Mouse (Mus musculus) embryonic facial prominence, embryonic 14.5 days (tissue): ENCODE data around the gene Pcnx2. TPM values are rescaled to one million over a fixed set of nuclear protein-coding genes. Genes with fewer than 3 reads are reported as not detected.

Experiments
- ATAC-seq: fragments of 200-750 bp; cut with Nextera tagmentation; 2 replicates; pipeline ENCODE4 v1.8.0; 2017; ENCODE audit warnings: low read depth, moderate number of reproducible peaks, moderate TSS enrichment
- DNase-seq: peaks from one replicate; pipeline ENCODE4 v3.0.0-alpha.2; 2015; ENCODE audit warnings: low spot score
- H3K27ac ChIP-seq: fragments of 300-500 bp; sonication (generic); replicated peaks from 2 replicates; pipeline ENCODE4 v1.5.1; 2014; ENCODE audit warnings: low read depth, mild to moderate bottlenecking, low read length, moderate library complexity
- H3K27me3 ChIP-seq: fragments of 300-500 bp; sonication (generic); replicated peaks from 2 replicates; pipeline ENCODE4 v1.6.1; 2014; ENCODE audit warnings: low read length; ENCODE audit not compliant: control insufficient read depth, insufficient read depth
- H3K36me3 ChIP-seq: fragments of 300-500 bp; sonication (generic); 2 replicates; pipeline ENCODE4 v1.6.1; 2014; ENCODE audit warnings: low read length, mixed read lengths; ENCODE audit not compliant: control insufficient read depth, insufficient read depth
- H3K4me1 ChIP-seq: fragments of 300-500 bp; sonication (generic); 2 replicates; pipeline ENCODE4 v1.6.1; 2014; ENCODE audit warnings: antibody characterized with exemption, low read length; ENCODE audit not compliant: control insufficient read depth, insufficient read depth
- H3K4me2 ChIP-seq: fragments of 300-500 bp; sonication (generic); 2 replicates; pipeline ENCODE4 v1.6.1; 2014; ENCODE audit warnings: low read depth, mild to moderate bottlenecking, low read length, moderate library complexity, mixed read lengths
- H3K4me3 ChIP-seq: fragments of 300-500 bp; sonication (generic); 2 replicates; pipeline ENCODE4 v1.5.1; 2014; ENCODE audit warnings: low read depth, mild to moderate bottlenecking, low read length
- H3K9ac ChIP-seq: fragments of 300-500 bp; sonication (generic); 2 replicates; pipeline ENCODE4 v1.6.1; 2014; ENCODE audit warnings: low read depth, mild to moderate bottlenecking, low read length, moderate library complexity, mixed read lengths
- H3K9me3 ChIP-seq: fragments of 300-500 bp; sonication (generic); 2 replicates; pipeline ENCODE4 v1.6.1; 2016; ENCODE audit warnings: low read length; ENCODE audit not compliant: control insufficient read depth
- WGBS: fragments of 180-500 bp; shearing (Covaris S2); extraction: QIAGEN DNeasy Blood & Tissue Kit; methylation state at CpG from one replicate; pipeline ENCODE4 v1.1.7; 2014; 5-methylcytosine and 5-hydroxymethylcytosine counted together
- polyA plus RNA-seq: library from polyadenylated mRNA; unstranded; fragments of >200 nt; fragmentation: Nextera tagmentation; extraction: Ambion mirVana; gene quantifications from 2 replicates; pipeline ENCODE4 v1.2.1, GENCODE M21; 2014

Gene Pcnx2
- polyA plus RNA-seq, 1 experiment from 2014 or later = 0.60 TPM

GRCm38 (mm10) chr8:125723437-125723836 lies 174.7 kb downstream of the Pcnx2 start:
- ATAC-seq = no peak
- Histone ChIP-seq H3K4me3 (no peak overlapping the region), H3K27me3 (no peaks in the 10 kb centered on the region), H3K27ac (no peak overlapping the region), H3K36me3 (no peaks in the 10 kb centered on the region), H3K9me3 (no peaks in the 10 kb centered on the region), H3K4me2 (no peak overlapping the region), H3K4me1 (no peaks in the 10 kb centered on the region; the same call in 1 of the 2 replicates), H3K9ac (no peak overlapping the region)
- DNase-seq = no peak
- WGBS = 88% methylated on average over 6 of the region's 6 CpGs

- WGBS = 85% methylated on average over 7 of the region's 7 CpGs
- no peaks in the 10 kb centered on the region; the same call in 1 of the 2 replicates for H3K4me1 ChIP-seq
- no peak overlapping the region for H3K9ac ChIP-seq
- no peaks in the 10 kb centered on the region for H3K9me3 ChIP-seq
- no peak overlapping the region for H3K4me3 ChIP-seq
- no peak for DNase-seq
- no peaks in the 10 kb centered on the region for H3K27me3 ChIP-seq
- H3K4me2 ChIP-seq = no peak overlapping the region
- H3K36me3 ChIP-seq = no peaks in the 10 kb centered on the region
- ATAC-seq = no peak
- no peak overlapping the region for H3K27ac ChIP-seq
Observed at GRCm38 (mm10) chr8:125722675-125723074, 175.4 kb downstream of the Pcnx2 start.

GRCm38 (mm10) chr8:125718914-125719313 lies 179.2 kb downstream of the Pcnx2 start:
- no peaks in the 10 kb centered on the region for H3K27me3 ChIP-seq
- no peaks in the 10 kb centered on the region for H3K4me1 ChIP-seq
- H3K36me3 ChIP-seq = no peaks in the 10 kb centered on the region
- H3K4me2 ChIP-seq = no peak overlapping the region
- H3K27ac ChIP-seq = no peak overlapping the region
- H3K4me3 ChIP-seq = no peak overlapping the region
- no peak for DNase-seq
- no peaks in the 10 kb centered on the region for H3K9me3 ChIP-seq
- ATAC-seq = no peak
- H3K9ac ChIP-seq = no peak overlapping the region
- WGBS = 69% methylated on average over 4 of the region's 4 CpGs

GRCm38 (mm10) chr8:125716613-125717012 lies 181.5 kb downstream of the Pcnx2 start:
- Histone ChIP-seq H3K36me3 (no peaks in the 10 kb centered on the region), H3K9me3 (no peaks in the 10 kb centered on the region), H3K9ac (no peak overlapping the region), H3K4me2 (no peak overlapping the region), H3K27ac (no peak overlapping the region), H3K4me3 (no peak overlapping the region), H3K4me1 (no peaks in the 10 kb centered on the region), H3K27me3 (no peaks in the 10 kb centered on the region)
- no peak for ATAC-seq
- WGBS = 34% methylated on average over 7 of the region's 7 CpGs
- DNase-seq = no peak

- H3K36me3 ChIP-seq = no peaks in the 10 kb centered on the region
- no peaks in the 10 kb centered on the region for H3K4me1 ChIP-seq
- H3K4me3 ChIP-seq = no peak overlapping the region
- 34% methylated on average over 4 of the region's 4 CpGs for WGBS
- no peak for DNase-seq
- no peaks in the 10 kb centered on the region for H3K9me3 ChIP-seq
- no peak overlapping the region for H3K27ac ChIP-seq
- ATAC-seq = no peak
- H3K9ac ChIP-seq = no peak overlapping the region
- no peak overlapping the region for H3K4me2 ChIP-seq
- no peaks in the 10 kb centered on the region for H3K27me3 ChIP-seq
Observed at GRCm38 (mm10) chr8:125716211-125716610, 181.9 kb downstream of the Pcnx2 start.

GRCm38 (mm10) chr8:125711514-125711913 lies 186.6 kb downstream of the Pcnx2 start:
- no peak for DNase-seq
- H3K27ac ChIP-seq = no peak overlapping the region
- H3K4me2 ChIP-seq = no peak overlapping the region
- H3K4me3 ChIP-seq = no peak overlapping the region
- no peaks in the 10 kb centered on the region for H3K9me3 ChIP-seq
- H3K36me3 ChIP-seq = no peaks in the 10 kb centered on the region
- WGBS = 89% methylated on average over 5 of the region's 5 CpGs
- ATAC-seq = no peak
- no peak overlapping the region for H3K9ac ChIP-seq
- H3K27me3 ChIP-seq = no peaks in the 10 kb centered on the region
- H3K4me1 ChIP-seq = no peaks in the 10 kb centered on the region

GRCm38 (mm10) chr8:125709171-125709570 lies 188.9 kb downstream of the Pcnx2 start:
- no peak overlapping the region for H3K4me3 ChIP-seq
- H3K4me2 ChIP-seq = no peak overlapping the region
- no peak overlapping the region for H3K27ac ChIP-seq
- no peaks in the 10 kb centered on the region for H3K4me1 ChIP-seq
- no peak for DNase-seq
- H3K36me3 ChIP-seq = no peaks in the 10 kb centered on the region
- H3K9ac ChIP-seq = no peak overlapping the region
- no peaks in the 10 kb centered on the region for H3K9me3 ChIP-seq
- no peak for ATAC-seq
- no peaks in the 10 kb centered on the region for H3K27me3 ChIP-seq
- 87% methylated on average over 5 of the region's 5 CpGs for WGBS

GRCm38 (mm10) chr8:125705816-125706215 lies 192.3 kb downstream of the Pcnx2 start:
- no peak overlapping the region for H3K4me2 ChIP-seq
- no peaks in the 10 kb centered on the region for H3K27me3 ChIP-seq
- no peak for ATAC-seq
- no peaks in the 10 kb centered on the region for H3K36me3 ChIP-seq
- H3K9me3 ChIP-seq = no peaks in the 10 kb centered on the region
- 77% methylated on average over 7 of the region's 7 CpGs for WGBS
- no peak for DNase-seq
- H3K4me3 ChIP-seq = no peak overlapping the region
- no peak overlapping the region for H3K27ac ChIP-seq
- H3K4me1 ChIP-seq = no peaks in the 10 kb centered on the region
- no peak overlapping the region for H3K9ac ChIP-seq

GRCm38 (mm10) chr8:125704434-125704833 lies 193.7 kb downstream of the Pcnx2 start:
- DNase-seq (no peak), ATAC-seq (no peak)
- WGBS = 82% methylated on average over 6 of the region's 6 CpGs
- Histone ChIP-seq H3K27me3 (no peaks in the 10 kb centered on the region), H3K36me3 (no peaks in the 10 kb centered on the region), H3K4me2 (no peak overlapping the region), H3K4me3 (no peak overlapping the region), H3K27ac (no peak overlapping the region), H3K9me3 (no peaks in the 10 kb centered on the region), H3K4me1 (no peaks in the 10 kb centered on the region), H3K9ac (no peak overlapping the region)
